Mouse (Mus musculus): ENCODE data around the gene Surf2. TPM values are rescaled to one million over a fixed set of nuclear protein-coding genes. Genes with fewer than 3 reads are reported as not detected.

Gene Surf2
- polyA plus RNA-seq, 1 experiment from 2014 or later, result 36.8 TPM

DNA sequence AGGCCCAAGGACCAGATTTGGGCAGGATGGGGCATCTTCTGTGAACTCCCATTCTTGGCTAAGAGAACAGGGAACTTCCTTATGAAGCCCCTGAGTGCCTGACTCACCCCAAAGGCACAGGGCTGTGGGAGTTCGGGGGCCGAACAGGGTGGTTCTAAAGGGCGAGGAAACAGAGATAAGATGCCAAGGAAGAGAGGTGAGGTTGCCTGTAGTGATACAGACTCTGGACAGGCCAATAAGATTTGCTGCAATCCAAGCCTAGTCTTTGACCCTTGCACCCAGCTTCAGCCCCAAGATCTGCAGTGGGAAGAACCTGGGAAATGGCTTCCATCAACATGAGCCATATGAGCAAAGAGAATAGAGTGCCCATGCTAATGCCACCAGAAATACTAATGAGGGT, 27.1 kb downstream of the Surf2 start:
- 77% methylated on average over 3 of the region's 3 CpGs for WGBS
- Histone ChIP-seq H3K4me1 (ENCODE audit: control insufficient read depth, insufficient read depth, low read length) (no peaks in the 10 kb centered on the region), H3K4me3 (ENCODE audit: low read depth, low read length) (no peak overlapping the region)

DNA sequence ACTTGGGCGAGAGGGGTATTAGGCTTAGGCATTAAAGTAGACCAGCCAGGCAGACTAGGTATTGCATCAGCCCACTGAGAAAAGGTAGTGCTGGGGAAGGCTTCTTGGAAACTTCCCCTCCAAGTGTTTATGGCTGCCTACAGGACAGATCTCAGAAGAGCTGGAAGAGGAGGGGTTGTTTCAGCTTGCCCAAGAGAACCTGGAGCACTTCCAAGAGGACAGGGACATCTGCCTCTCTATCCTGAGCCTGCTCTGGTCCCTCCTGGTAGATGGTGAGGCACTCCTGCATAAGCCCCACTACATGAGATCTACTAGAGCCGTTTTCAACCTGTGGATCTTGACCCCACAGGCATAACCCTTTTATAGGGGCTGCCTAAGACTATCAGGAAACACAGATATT, 34.2 kb downstream of the Surf2 start:
- Histone ChIP-seq H3K27me3 (ENCODE audit: control insufficient read depth, insufficient read depth, low read length) (no peaks in the 10 kb centered on the region), H3K4me1 (ENCODE audit: control insufficient read depth, insufficient read depth, low read length) (no peaks in the 10 kb centered on the region), H3K9ac (replicated peaks; ENCODE audit: low read depth, low read length) (no peak overlapping the region), H3K4me3 (ENCODE audit: low read depth, low read length) (no peak overlapping the region), H3K9me3 (ENCODE audit: control insufficient read depth, low read depth, low read length) (no peaks in the 10 kb centered on the region), H3K27ac (ENCODE audit: low read length) (no peak overlapping the region), H3K36me3 (ENCODE audit: control insufficient read depth, insufficient read depth, low read length) (peaks cover 34% of the 10 kb centered on the region), H3K4me2 (replicated peaks; ENCODE audit: low read depth, low read length) (no peak overlapping the region)
- ATAC-seq (ENCODE audit: insufficient number of reproducible peaks, insufficient read depth, low FRiP score, low read depth), result no peak
- 79% methylated on average over 2 of the region's 2 CpGs for WGBS

More for the DNA sequence above, 27.1 kb downstream of the Surf2 start:
- Histone ChIP-seq H3K36me3 (ENCODE audit: control insufficient read depth, insufficient read depth, low read length) (no peaks in the 10 kb centered on the region), H3K9me3 (ENCODE audit: control insufficient read depth, low read depth, low read length) (no peaks in the 10 kb centered on the region), H3K4me2 (replicated peaks; ENCODE audit: low read depth, low read length) (no peak overlapping the region), H3K27ac (ENCODE audit: low read length) (no peak overlapping the region), H3K27me3 (ENCODE audit: control insufficient read depth, insufficient read depth, low read length) (no peaks in the 10 kb centered on the region), H3K9ac (replicated peaks; ENCODE audit: low read depth, low read length) (no peak overlapping the region)
- no peak for ATAC-seq (ENCODE audit: insufficient number of reproducible peaks, insufficient read depth, low FRiP score, low read depth)

DNA sequence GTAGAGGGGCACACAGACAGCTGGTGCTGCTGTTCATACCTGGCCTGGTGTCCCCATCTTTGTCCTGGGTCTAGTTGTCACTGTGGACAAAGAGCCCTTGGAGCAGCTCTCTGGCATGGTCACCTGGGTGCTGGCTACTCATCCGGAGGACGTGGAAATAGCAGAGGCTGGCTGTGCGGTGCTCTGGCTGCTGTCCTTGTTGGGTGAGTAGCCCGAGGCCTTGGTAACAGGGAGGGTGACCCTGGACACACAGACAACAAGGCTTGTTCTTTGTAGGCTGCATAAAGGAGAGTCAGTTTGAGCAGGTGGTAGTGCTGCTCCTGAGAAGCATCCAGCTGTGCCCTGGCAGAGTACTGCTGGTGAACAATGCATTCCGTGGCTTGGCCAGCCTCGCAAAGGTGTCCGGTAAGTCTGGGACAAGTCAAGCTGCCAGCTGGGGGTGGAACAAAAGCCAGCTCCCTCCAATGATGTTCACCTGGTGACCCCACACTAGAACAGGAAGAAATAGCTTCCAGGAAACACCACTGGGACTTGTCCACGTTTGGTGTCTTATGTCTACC, 35.3 kb downstream of the Surf2 start:
- H3K27ac ChIP-seq (ENCODE audit: low read length), result no peak overlapping the region
- H3K9ac ChIP-seq (replicated peaks; ENCODE audit: low read depth, low read length), result 0 out of 2 replicates have a peak overlapping the region, but pooled peaks have one; percentile 10
- no peak overlapping the region for H3K4me3 ChIP-seq (ENCODE audit: low read depth, low read length)
- no peaks in the 10 kb centered on the region for H3K9me3 ChIP-seq (ENCODE audit: control insufficient read depth, low read depth, low read length)
- ATAC-seq (ENCODE audit: insufficient number of reproducible peaks, insufficient read depth, low FRiP score, low read depth), result no peak
- H3K4me1 ChIP-seq (ENCODE audit: control insufficient read depth, insufficient read depth, low read length), result no peaks in the 10 kb centered on the region
- peaks cover 45% of the 10 kb centered on the region for H3K36me3 ChIP-seq (ENCODE audit: control insufficient read depth, insufficient read depth, low read length)
- no peak overlapping the region for H3K4me2 ChIP-seq (replicated peaks; ENCODE audit: low read depth, low read length)
- 83% methylated on average over 8 of the region's 8 CpGs for WGBS
- H3K27me3 ChIP-seq (ENCODE audit: control insufficient read depth, insufficient read depth, low read length), result no peaks in the 10 kb centered on the region

DNA sequence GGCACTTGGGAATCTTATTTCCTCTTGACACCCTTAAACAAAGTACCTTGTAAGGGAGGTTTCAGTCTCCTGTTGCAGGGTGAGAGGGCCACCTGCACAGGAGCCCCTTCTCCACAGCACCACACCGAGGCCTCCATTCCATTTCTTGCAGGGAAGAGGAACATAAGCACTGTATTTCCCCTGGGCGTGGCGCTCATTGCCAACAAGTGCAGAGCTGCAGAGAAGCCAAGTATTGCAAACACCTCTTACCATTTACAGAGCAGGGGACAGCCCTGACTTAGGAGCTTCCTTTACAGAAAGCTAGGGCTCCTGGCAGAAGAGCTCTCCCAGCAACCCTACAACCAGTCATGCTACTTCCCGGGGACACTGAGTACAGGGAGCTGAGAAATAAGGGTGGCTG, 36.0 kb downstream of the Surf2 start:
- no peaks in the 10 kb centered on the region for H3K9me3 ChIP-seq (ENCODE audit: control insufficient read depth, low read depth, low read length)
- no peak overlapping the region for H3K4me3 ChIP-seq (ENCODE audit: low read depth, low read length)
- WGBS, result 88% methylated on average over 4 of the region's 4 CpGs
- H3K4me1 ChIP-seq (ENCODE audit: control insufficient read depth, insufficient read depth, low read length), result no peaks in the 10 kb centered on the region
- 0 out of 2 replicates have a peak overlapping the region, but pooled peaks have one; percentile 10 for H3K9ac ChIP-seq (replicated peaks; ENCODE audit: low read depth, low read length)
- no peaks in the 10 kb centered on the region for H3K27me3 ChIP-seq (ENCODE audit: control insufficient read depth, insufficient read depth, low read length)
- H3K4me2 ChIP-seq (replicated peaks; ENCODE audit: low read depth, low read length), result no peak overlapping the region
- ATAC-seq (ENCODE audit: insufficient number of reproducible peaks, insufficient read depth, low FRiP score, low read depth), result no peak
- no peak overlapping the region for H3K27ac ChIP-seq (ENCODE audit: low read length)
- peaks cover 52% of the 10 kb centered on the region for H3K36me3 ChIP-seq (ENCODE audit: control insufficient read depth, insufficient read depth, low read length)

DNA sequence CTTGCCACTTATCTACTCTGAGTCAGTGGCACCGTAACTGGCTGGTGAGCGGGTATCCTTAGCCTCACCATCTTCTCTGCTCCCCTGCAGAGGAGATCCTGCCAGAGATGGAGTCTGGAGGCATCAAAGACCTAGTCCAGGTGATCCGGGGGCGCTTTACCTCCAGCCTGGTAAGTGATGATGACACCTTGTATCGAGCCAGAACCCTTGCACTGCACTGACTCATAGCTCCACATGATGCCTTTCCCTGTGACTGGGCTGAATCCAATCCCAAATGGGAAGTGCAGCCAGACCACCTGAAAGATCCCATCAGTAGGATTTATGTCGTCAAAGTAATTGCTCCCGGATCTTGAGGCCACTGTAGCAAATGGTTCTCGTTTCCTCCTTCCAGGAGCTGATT, 36.7 kb downstream of the Surf2 start:
- Histone ChIP-seq H3K4me2 (replicated peaks; ENCODE audit: low read depth, low read length) (no peak overlapping the region), H3K27me3 (ENCODE audit: control insufficient read depth, insufficient read depth, low read length) (no peaks in the 10 kb centered on the region), H3K9ac (replicated peaks; ENCODE audit: low read depth, low read length) (no peak overlapping the region), H3K9me3 (ENCODE audit: control insufficient read depth, low read depth, low read length) (no peaks in the 10 kb centered on the region), H3K27ac (ENCODE audit: low read length) (no peak overlapping the region), H3K36me3 (ENCODE audit: control insufficient read depth, insufficient read depth, low read length) (peaks cover 59% of the 10 kb centered on the region), H3K4me3 (ENCODE audit: low read depth, low read length) (no peak overlapping the region), H3K4me1 (ENCODE audit: control insufficient read depth, insufficient read depth, low read length) (no peaks in the 10 kb centered on the region)
- ATAC-seq (ENCODE audit: insufficient number of reproducible peaks, insufficient read depth, low FRiP score, low read depth), result no peak
- 87% methylated on average over 8 of the region's 8 CpGs for WGBS

DNA sequence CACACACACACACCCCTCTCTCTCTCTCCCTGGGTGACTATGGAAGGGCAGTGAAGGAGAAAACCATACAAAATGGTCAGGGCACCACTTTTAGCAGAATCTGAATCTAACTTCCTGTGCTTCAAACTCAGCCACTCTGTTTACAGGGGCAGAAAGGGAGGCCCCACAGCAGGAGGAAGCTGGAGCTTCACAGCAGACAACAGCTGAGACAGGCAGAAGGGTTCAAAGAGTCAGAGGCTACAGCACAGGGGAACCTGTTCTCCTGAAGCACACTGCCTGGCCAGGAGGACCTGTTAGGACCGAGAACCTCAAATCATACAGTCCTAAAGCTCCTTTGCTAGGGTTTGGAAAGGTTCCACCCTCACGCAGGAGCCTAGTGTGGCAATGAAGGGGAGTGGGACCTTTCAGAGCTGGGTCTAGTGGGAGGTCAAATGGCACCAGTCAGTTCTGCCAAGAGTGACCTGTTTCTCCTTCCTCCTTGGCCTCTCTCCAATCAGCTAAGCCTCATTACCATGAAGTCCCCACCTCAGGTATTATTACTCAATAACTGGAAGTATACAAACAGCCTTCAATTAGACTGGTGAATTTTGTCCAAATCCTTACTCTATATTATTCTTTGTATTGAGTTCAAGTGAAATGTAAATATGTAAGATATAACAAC, 38.7 kb downstream of the Surf2 start:
- 95% methylated on average over 2 of the region's 2 CpGs for WGBS
- no peak overlapping the region for H3K27ac ChIP-seq (ENCODE audit: low read length)

DNA sequence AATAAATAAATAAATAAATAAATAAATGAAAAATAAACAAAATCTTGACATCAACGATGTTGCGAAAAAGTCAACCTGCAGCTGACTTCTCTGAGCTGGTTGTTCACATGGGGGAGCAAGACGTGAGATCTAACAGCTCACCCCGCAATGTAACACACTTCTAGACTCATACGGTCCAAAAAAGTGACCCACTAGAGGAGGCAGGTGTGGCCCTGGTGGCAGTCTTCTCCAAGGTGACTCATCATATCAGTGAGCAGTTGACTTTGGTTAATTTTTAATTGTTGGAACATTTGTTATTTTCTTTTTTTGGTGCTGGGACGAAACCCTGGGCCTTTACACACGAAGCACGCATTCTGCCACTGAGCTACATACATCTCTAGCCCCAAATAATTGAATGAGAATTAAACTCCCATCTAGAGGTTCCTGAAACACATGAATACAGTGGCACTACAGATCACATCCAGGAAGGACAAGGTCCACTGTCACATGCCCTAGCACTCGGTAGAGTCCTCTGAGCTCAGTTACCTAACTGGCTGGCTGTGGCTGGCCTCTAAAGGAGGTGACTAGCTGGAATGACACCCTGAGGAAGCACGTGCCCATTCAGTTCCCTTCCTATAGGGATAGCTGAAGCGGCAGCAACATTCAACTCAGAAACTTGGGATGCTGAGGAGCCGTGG, 40.8 kb downstream of the Surf2 start:
- Histone ChIP-seq H3K4me1 (ENCODE audit: control insufficient read depth, insufficient read depth, low read length) (peaks cover 4% of the 10 kb centered on the region; the same call in 1 of the 2 replicates), H3K9ac (replicated peaks; ENCODE audit: low read depth, low read length) (no peak overlapping the region), H3K4me3 (ENCODE audit: low read depth, low read length) (no peak overlapping the region), H3K27me3 (ENCODE audit: control insufficient read depth, insufficient read depth, low read length) (no peaks in the 10 kb centered on the region), H3K27ac (ENCODE audit: low read length) (no peak overlapping the region), H3K9me3 (ENCODE audit: control insufficient read depth, low read depth, low read length) (no peaks in the 10 kb centered on the region), H3K4me2 (replicated peaks; ENCODE audit: low read depth, low read length) (no peak overlapping the region), H3K36me3 (ENCODE audit: control insufficient read depth, insufficient read depth, low read length) (peaks cover 72% of the 10 kb centered on the region)
- 93% methylated on average over 12 of the region's 12 CpGs for WGBS
- ATAC-seq (ENCODE audit: insufficient number of reproducible peaks, insufficient read depth, low FRiP score, low read depth), result no peak

More for the DNA sequence above, 38.7 kb downstream of the Surf2 start:
- H3K4me1 ChIP-seq (ENCODE audit: control insufficient read depth, insufficient read depth, low read length), result no peaks in the 10 kb centered on the region
- no peak for ATAC-seq (ENCODE audit: insufficient number of reproducible peaks, insufficient read depth, low FRiP score, low read depth)
- no peak overlapping the region for H3K9ac ChIP-seq (replicated peaks; ENCODE audit: low read depth, low read length)
- H3K36me3 ChIP-seq (ENCODE audit: control insufficient read depth, insufficient read depth, low read length), result peaks cover 68% of the 10 kb centered on the region
- no peaks in the 10 kb centered on the region for H3K9me3 ChIP-seq (ENCODE audit: control insufficient read depth, low read depth, low read length)
- H3K4me2 ChIP-seq (replicated peaks; ENCODE audit: low read depth, low read length), result no peak overlapping the region
- no peaks in the 10 kb centered on the region for H3K27me3 ChIP-seq (ENCODE audit: control insufficient read depth, insufficient read depth, low read length)
- no peak overlapping the region for H3K4me3 ChIP-seq (ENCODE audit: low read depth, low read length)

DNA sequence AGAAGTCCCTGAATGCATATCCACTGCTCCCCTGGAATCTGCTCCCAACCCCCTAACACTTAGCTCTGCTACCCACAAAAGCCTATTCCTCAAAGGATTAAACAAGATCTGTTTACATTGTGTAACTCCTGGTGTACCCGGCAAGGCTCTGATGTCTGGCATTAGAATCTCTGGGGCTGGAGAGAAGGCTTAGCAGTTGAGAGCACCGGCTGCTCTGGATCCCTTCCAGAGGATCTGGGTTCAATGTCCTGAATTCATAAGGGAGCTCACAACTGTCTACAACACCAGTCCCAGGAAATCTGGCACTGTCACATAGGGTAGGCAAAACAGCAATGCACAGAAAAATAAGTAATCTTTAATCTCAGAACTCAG, 41.3 kb downstream of the Surf2 start:
- WGBS, result 68% methylated on average over 2 of the region's 2 CpGs
- no peak for ATAC-seq (ENCODE audit: insufficient number of reproducible peaks, insufficient read depth, low FRiP score, low read depth)
- peaks cover 70% of the 10 kb centered on the region for H3K36me3 ChIP-seq (ENCODE audit: control insufficient read depth, insufficient read depth, low read length)

More for the DNA sequence above, 41.3 kb downstream of the Surf2 start:
- no peak overlapping the region for H3K4me2 ChIP-seq (replicated peaks; ENCODE audit: low read depth, low read length)
- H3K4me3 ChIP-seq (ENCODE audit: low read depth, low read length), result no peak overlapping the region
- H3K27me3 ChIP-seq (ENCODE audit: control insufficient read depth, insufficient read depth, low read length), result no peaks in the 10 kb centered on the region
- H3K9me3 ChIP-seq (ENCODE audit: control insufficient read depth, low read depth, low read length), result no peaks in the 10 kb centered on the region
- peaks cover 5% of the 10 kb centered on the region; the same call in 1 of the 2 replicates for H3K4me1 ChIP-seq (ENCODE audit: control insufficient read depth, insufficient read depth, low read length)
- H3K9ac ChIP-seq (replicated peaks; ENCODE audit: low read depth, low read length), result no peak overlapping the region
- no peak overlapping the region for H3K27ac ChIP-seq (ENCODE audit: low read length)
